Mouse (Mus musculus) intestine, embryonic 14.5 days (tissue): ENCODE results near the gene Rflna. TPM values are rescaled to one million over a fixed set of nuclear protein-coding genes. Genes with fewer than 3 reads are reported as not detected.

Experiments used
- ATAC-seq: fragments of 200-750 bp; cut with Nextera tagmentation; replicated peaks from 2 replicates; pipeline ENCODE4 v1.8.0; 2017; ENCODE audit warnings: low read depth, moderate number of reproducible peaks, moderate TSS enrichment, moderate library complexity; ENCODE audit not compliant: low FRiP score, low TSS enrichment
- DNase-seq: peaks from one replicate; pipeline ENCODE4 v3.0.0-alpha.2; 2018; ENCODE audit warnings: low spot score
- H3K27ac ChIP-seq: fragments of 300-500 bp; sonication (generic); 2 replicates; pipeline ENCODE4 v1.5.1; 2014; ENCODE audit warnings: low read depth, mild to moderate bottlenecking, control low read depth
- H3K27me3 ChIP-seq: fragments of 300-500 bp; sonication (generic); replicated peaks from 2 replicates; pipeline ENCODE4 v1.6.1; 2014; ENCODE audit warnings: low read length, control low read depth; ENCODE audit not compliant: control insufficient read depth, insufficient read depth
- H3K36me3 ChIP-seq: fragments of 300-500 bp; sonication (generic); 2 replicates; pipeline ENCODE4 v1.6.1; 2014; ENCODE audit warnings: low read length, control low read depth; ENCODE audit not compliant: control insufficient read depth, insufficient read depth
- H3K4me1 ChIP-seq: fragments of 300-500 bp; sonication (generic); replicated peaks from 2 replicates; pipeline ENCODE4 v1.6.1; 2014; ENCODE audit warnings: low read length, control low read depth, mixed read lengths; ENCODE audit not compliant: control insufficient read depth, insufficient read depth
- H3K4me2 ChIP-seq: fragments of 300-500 bp; sonication (generic); 2 replicates; pipeline ENCODE4 v1.6.1; 2014; ENCODE audit warnings: low read length
- H3K4me3 ChIP-seq: fragments of 300-500 bp; sonication (generic); 2 replicates; pipeline ENCODE4 v1.5.1; 2014; ENCODE audit warnings: low read depth, low read length, control low read depth, mixed read lengths
- H3K9ac ChIP-seq: fragments of 300-500 bp; sonication (generic); 2 replicates; pipeline ENCODE4 v1.6.1; 2014; ENCODE audit warnings: mild to moderate bottlenecking, low read length
- H3K9me3 ChIP-seq: fragments of 300-500 bp; sonication (generic); 2 replicates; pipeline ENCODE4 v1.6.1; 2016; ENCODE audit warnings: low read length, control low read depth; ENCODE audit not compliant: control insufficient read depth
- WGBS: fragments of 180-500 bp; shearing (Covaris S2); extraction: QIAGEN DNeasy Blood & Tissue Kit; methylation state at CpG from one replicate; pipeline ENCODE4 v1.1.7; 2014; 5-methylcytosine and 5-hydroxymethylcytosine counted together
- polyA plus RNA-seq: library from polyadenylated mRNA; unstranded; fragments of >200 nt; fragmentation: Nextera tagmentation; extraction: Ambion mirVana; gene quantifications from 2 replicates; pipeline ENCODE4 v1.2.1, GENCODE M21; 2014

Rflna gene
- polyA plus RNA-seq, 1 experiment from 2014 or later: 3.0 TPM

DNA sequence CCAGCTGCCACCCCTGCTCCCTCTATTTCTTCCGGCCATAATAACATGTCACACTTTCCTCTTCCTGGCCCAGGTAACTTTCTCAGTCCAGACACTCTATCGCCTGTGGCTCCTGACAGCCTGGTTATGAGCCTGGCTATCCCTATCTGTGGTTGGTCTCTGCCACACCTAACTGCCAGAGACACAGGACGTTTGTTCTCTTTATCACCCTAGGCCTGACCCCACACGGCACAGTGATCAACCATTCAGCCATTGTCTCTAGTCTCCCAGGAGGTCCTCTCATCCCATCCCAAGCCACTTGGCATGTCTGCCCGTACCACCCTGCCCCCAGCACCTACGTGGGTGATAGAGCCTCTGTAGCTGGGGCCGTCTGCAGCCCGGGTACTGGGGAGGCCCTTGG, 33.5 kb downstream of the Rflna start:
- no peak overlapping the region for H3K4me2 ChIP-seq
- WGBS: 87% methylated on average over 8 of the region's 8 CpGs
- ATAC-seq (no peak), DNase-seq (no peak)
- no peaks in the 10 kb centered on the region for H3K4me1 ChIP-seq
- no peak overlapping the region for H3K27ac ChIP-seq
- H3K27me3 ChIP-seq: no peaks in the 10 kb centered on the region
- no peaks in the 10 kb centered on the region for H3K9me3 ChIP-seq
- H3K36me3 ChIP-seq: peaks cover 96% of the 10 kb centered on the region
- no peak overlapping the region for H3K9ac ChIP-seq
- H3K4me3 ChIP-seq: no peak overlapping the region

DNA sequence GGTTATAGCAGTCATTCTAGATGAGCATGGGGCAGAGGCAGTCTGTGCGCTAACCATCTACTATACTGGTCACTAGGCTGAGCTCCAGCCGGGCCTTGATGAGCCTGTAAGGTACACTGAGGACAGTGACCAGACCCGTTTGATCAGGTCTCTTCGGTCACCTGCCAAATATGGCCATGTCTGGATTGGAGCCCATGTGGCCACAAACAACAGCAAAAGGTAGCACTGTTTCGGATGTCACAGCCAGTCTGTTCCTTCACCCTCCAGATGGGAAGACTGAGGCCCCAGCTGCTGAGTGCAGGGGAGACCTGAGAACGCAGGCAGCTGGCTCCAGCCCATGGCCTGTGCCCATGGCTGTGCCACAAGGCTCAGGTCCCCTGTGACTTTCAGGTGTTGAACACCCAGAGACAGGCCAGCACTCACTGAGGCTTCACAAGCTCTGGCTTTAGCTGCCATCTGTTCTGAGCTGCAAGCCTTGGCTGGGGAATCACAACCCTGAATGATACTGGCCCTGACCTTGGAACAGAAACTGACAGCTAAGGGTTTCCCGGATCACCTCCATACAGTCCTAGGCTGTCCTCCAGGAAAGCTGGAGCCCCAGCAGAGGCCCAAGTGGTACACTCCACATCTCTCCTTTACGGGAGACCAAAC, 36.5 kb downstream of the Rflna start:
- no peak overlapping the region for H3K27ac ChIP-seq
- ATAC-seq: no peak
- WGBS: 89% methylated on average over 8 of the region's 8 CpGs
- H3K4me2 ChIP-seq: no peak overlapping the region
- no peaks in the 10 kb centered on the region for H3K9me3 ChIP-seq
- H3K36me3 ChIP-seq: peaks cover 89% of the 10 kb centered on the region
- no peak overlapping the region for H3K4me3 ChIP-seq
- H3K4me1 ChIP-seq: no peaks in the 10 kb centered on the region
- no peak overlapping the region for H3K9ac ChIP-seq
- no peak for DNase-seq
- H3K27me3 ChIP-seq: no peaks in the 10 kb centered on the region

DNA sequence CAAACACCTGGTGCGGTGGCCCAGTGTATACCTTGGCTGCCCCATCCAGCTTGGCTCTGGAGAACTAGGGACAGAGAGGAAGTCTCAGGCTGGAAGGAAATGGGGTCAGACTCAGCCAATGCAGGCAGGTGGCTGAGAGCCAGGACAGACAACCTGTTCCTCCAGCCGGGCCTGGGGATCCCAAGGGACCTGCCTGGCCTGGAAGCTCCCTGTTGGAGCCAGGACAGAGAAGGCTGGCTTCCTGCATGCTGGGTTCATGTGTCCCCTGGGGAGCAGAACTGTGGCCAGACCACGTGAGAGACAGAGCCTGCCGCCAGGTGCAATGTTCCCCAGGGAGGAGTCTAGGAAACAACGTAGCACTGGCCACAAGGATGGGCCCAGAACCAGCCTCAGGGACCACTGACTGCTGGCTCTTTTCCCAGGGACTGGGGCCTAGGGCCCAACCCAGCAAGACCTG, 37.1 kb downstream of the Rflna start:
- Histone ChIP-seq H3K9me3 (no peaks in the 10 kb centered on the region), H3K27me3 (no peaks in the 10 kb centered on the region), H3K27ac (no peak overlapping the region), H3K4me3 (no peak overlapping the region), H3K36me3 (peaks cover 88% of the 10 kb centered on the region), H3K9ac (no peak overlapping the region), H3K4me2 (no peak overlapping the region), H3K4me1 (no peaks in the 10 kb centered on the region)
- no peak for DNase-seq
- WGBS: 71% methylated on average over 5 of the region's 5 CpGs
- no peak for ATAC-seq

DNA sequence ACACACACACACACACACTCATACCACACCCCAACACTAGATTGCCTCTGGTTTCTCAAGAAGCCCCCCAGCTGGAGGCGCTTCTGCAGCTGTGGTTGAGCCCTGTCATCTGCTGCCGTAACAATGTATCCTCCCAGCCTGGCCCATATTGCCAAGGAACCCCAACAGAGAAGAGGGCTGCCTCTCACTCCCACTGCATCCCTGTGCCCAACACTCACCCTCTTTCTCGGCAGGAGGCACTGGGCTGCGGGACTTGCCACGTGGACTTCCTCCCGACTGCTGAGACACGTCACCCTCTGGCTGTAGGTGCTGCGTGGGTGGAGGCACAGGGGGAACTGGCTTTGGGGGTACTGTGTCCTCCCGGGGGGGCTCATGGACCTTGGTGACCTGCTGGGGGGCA, 38.6 kb downstream of the Rflna start:
- WGBS: 76% methylated on average over 9 of the region's 9 CpGs
- no peak overlapping the region for H3K9ac ChIP-seq
- DNase-seq (no peak), ATAC-seq (no peak)
- no peaks in the 10 kb centered on the region for H3K4me1 ChIP-seq
- H3K4me3 ChIP-seq: no peak overlapping the region
- no peaks in the 10 kb centered on the region for H3K9me3 ChIP-seq
- no peaks in the 10 kb centered on the region for H3K27me3 ChIP-seq
- no peak overlapping the region for H3K4me2 ChIP-seq
- H3K36me3 ChIP-seq: peaks cover 88% of the 10 kb centered on the region
- H3K27ac ChIP-seq: no peak overlapping the region

DNA sequence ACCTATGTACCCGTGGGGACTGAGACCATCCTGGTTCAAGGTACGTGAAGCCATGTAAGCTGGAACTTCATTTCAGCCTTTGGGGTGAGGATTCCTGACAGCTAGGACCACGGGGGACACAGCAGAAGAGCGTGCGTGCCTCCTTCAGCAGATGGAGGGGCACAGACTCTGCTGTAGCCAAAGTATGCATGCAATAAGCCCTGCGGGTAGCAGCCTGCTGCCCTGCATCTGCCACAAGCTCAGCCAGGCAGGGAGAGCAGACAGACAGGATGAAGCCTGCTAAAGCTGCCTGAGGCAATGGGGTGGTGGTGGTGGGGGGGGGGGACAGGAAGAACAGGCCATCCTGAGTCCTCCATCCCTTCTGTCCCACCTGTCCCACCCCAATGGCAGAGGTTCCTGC, 40.4 kb downstream of the Rflna start:
- Histone ChIP-seq H3K4me1 (no peaks in the 10 kb centered on the region), H3K4me2 (no peak overlapping the region), H3K27me3 (no peaks in the 10 kb centered on the region), H3K9me3 (no peaks in the 10 kb centered on the region), H3K27ac (no peak overlapping the region), H3K36me3 (peaks cover 88% of the 10 kb centered on the region), H3K9ac (no peak overlapping the region), H3K4me3 (no peak overlapping the region)
- ATAC-seq (no peak), DNase-seq (no peak)
- WGBS: 93% methylated on average over 6 of the region's 6 CpGs

DNA sequence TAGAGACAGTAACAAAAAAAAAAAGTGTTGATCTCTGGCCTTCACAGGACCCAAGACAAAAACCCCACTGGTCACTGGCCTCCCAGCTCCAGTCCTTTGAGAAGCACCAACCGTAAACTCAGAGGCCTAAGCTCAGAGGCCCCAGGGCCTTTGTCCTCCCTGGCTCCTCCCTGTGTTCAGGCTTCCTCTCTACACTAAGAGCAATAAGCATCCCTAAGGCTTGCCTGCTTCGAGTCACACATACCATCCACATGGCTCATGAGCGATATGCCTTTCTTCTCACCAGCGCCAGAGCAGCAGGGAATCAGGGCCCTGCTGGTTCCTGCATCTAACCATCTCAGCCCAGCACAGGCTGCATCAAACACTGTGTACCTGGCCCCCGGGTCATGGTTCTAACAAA, 42.2 kb downstream of the Rflna start:
- Histone ChIP-seq H3K27me3 (no peaks in the 10 kb centered on the region), H3K4me1 (no peaks in the 10 kb centered on the region), H3K9ac (no peak overlapping the region), H3K36me3 (peaks cover 88% of the 10 kb centered on the region), H3K4me3 (no peak overlapping the region), H3K4me2 (no peak overlapping the region), H3K27ac (no peak overlapping the region), H3K9me3 (no peaks in the 10 kb centered on the region)
- ATAC-seq (no peak), DNase-seq (no peak)
- 71% methylated on average over 5 of the region's 5 CpGs for WGBS

DNA sequence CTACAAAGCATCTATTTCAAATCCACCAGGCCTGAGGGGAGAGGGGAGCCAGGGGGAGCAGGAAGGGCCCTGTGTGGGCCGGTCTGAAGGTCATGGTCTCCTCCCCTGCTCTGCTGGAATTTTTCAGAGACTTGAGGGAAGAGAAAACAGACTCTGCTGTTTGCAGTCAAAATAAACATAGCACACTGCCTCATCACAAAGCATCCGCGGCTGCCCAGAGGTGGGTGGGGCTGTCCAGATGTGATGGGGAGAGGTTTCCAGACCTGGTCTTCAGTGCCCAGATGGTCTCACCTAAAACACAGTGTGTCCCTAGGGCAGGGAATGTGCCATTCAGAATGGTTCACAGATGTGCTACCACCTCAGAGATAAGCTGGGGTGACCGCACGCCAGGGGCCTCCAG, 43.4 kb downstream of the Rflna start:
- Histone ChIP-seq H3K9me3 (no peaks in the 10 kb centered on the region), H3K9ac (no peak overlapping the region), H3K27ac (no peak overlapping the region), H3K4me2 (no peak overlapping the region), H3K27me3 (no peaks in the 10 kb centered on the region), H3K4me1 (no peaks in the 10 kb centered on the region), H3K36me3 (peaks cover 91% of the 10 kb centered on the region), H3K4me3 (no peak overlapping the region)
- ATAC-seq (no peak), DNase-seq (no peak)
- WGBS: 48% methylated on average over 5 of the region's 5 CpGs

DNA sequence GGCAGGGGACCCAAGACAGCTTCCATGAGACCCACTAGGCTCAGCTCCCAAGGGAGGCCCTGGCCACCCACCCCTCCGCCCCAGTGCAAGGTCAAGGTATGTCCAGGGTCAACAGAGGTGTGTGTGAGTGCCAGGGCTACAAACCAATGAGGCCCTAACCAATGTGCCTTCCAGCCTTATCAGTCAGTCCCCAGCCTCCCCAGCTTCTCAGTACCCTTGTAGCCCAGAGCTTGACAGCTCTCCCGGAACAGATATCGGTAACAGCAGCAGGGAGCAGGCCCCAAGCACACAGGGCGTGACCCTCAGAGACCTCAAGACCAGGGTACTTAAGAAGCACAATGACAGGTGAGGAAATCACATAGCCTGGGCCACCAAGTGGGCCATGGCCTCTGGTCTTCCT, 46.5 kb downstream of the Rflna start:
- Histone ChIP-seq H3K9ac (no peak overlapping the region), H3K36me3 (peaks cover 94% of the 10 kb centered on the region), H3K4me3 (no peak overlapping the region), H3K4me1 (peaks cover 8% of the 10 kb centered on the region; the same call in 1 of the 2 replicates), H3K27me3 (no peaks in the 10 kb centered on the region), H3K4me2 (no peak overlapping the region), H3K27ac (no peak overlapping the region), H3K9me3 (no peaks in the 10 kb centered on the region)
- no peak for DNase-seq
- 91% methylated on average over 4 of the region's 4 CpGs for WGBS
- no peak for ATAC-seq

DNA sequence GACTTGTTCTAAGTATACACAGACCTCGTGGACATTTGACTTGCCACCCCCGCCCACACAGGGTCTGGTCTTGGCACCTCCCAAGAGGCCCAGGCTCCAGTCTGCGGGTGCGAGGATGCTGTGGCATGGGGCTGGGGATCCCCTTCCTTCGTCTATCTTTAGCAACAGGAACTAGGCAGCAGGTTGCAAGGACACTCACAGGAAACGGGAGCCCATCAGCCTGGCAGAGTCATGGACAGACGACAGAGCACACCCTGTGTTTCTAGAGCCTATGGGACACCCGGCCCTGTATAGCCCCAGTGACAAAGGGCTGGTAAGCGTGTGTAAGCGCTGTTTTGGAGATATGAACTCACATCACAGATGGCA, 49.2 kb downstream of the Rflna start:
- no peak overlapping the region for H3K9ac ChIP-seq
- no peak overlapping the region for H3K4me2 ChIP-seq
- DNase-seq (no peak), ATAC-seq (no peak)
- H3K4me1 ChIP-seq: peaks cover 25% of the 10 kb centered on the region
- no peak overlapping the region for H3K27ac ChIP-seq
- H3K9me3 ChIP-seq: no peaks in the 10 kb centered on the region
- H3K27me3 ChIP-seq: no peaks in the 10 kb centered on the region
- 74% methylated on average over 10 of the region's 10 CpGs for WGBS
- peaks cover 80% of the 10 kb centered on the region for H3K36me3 ChIP-seq
- H3K4me3 ChIP-seq: no peak overlapping the region
